Mouse (Mus musculus) MEL-GATA-1-ER (cell line): ENCODE results near the gene Chsy1.

Source experiments
- DNase-seq: peaks from one replicate; pipeline ENCODE4 v3.0.0-alpha.2; 2012; ENCODE audit warnings: low read depth; ENCODE audit errors: extremely low read depth

Gene Chsy1

GRCm38 (mm10) chr7:66109855-66110635, 730 bp downstream of the Chsy1 start:
- DNase-seq = no peak

- no peak for DNase-seq
Observed at GRCm38 (mm10) chr7:66110636-66111112, 1.4 kb downstream of the Chsy1 start.

GRCm38 (mm10) chr7:66111211-66111610, 1.9 kb downstream of the Chsy1 start:
- DNase-seq = no peak

GRCm38 (mm10) chr7:66113561-66113960, 4.2 kb downstream of the Chsy1 start:
- DNase-seq = no peak

GRCm38 (mm10) chr7:66115821-66116343, 6.6 kb downstream of the Chsy1 start:
- no peak for DNase-seq

- DNase-seq = no peak
Observed at GRCm38 (mm10) chr7:66116906-66117482, 7.7 kb downstream of the Chsy1 start.

- no peak for DNase-seq
Observed at GRCm38 (mm10) chr7:66118046-66118445, 8.7 kb downstream of the Chsy1 start.

- no peak for DNase-seq
Observed at GRCm38 (mm10) chr7:66118796-66119195, 9.5 kb downstream of the Chsy1 start.

- DNase-seq = no peak
Observed at GRCm38 (mm10) chr7:66120139-66120538, 10.8 kb downstream of the Chsy1 start.

GRCm38 (mm10) chr7:66120702-66121396, 11.5 kb downstream of the Chsy1 start:
- no peak for DNase-seq

- no peak for DNase-seq
Observed at GRCm38 (mm10) chr7:66124551-66124968, 15.2 kb downstream of the Chsy1 start.

- no peak for DNase-seq
Observed at GRCm38 (mm10) chr7:66125368-66125767, 16.1 kb downstream of the Chsy1 start.

- no peak for DNase-seq
Observed at GRCm38 (mm10) chr7:66127951-66128645, 18.8 kb downstream of the Chsy1 start.

- DNase-seq = no peak
Observed at GRCm38 (mm10) chr7:66128857-66129256, 19.5 kb downstream of the Chsy1 start.

- DNase-seq = no peak
Observed at GRCm38 (mm10) chr7:66130296-66130695, 21.0 kb downstream of the Chsy1 start.

GRCm38 (mm10) chr7:66131776-66132421, 22.6 kb downstream of the Chsy1 start:
- DNase-seq = no peak

GRCm38 (mm10) chr7:66134154-66134553, 24.8 kb downstream of the Chsy1 start:
- no peak for DNase-seq

- no peak for DNase-seq
Observed at GRCm38 (mm10) chr7:66135644-66136043, 26.3 kb downstream of the Chsy1 start.

- no peak for DNase-seq
Observed at GRCm38 (mm10) chr7:66136187-66136586, 26.9 kb downstream of the Chsy1 start.

- DNase-seq = no peak
Observed at GRCm38 (mm10) chr7:66137309-66137708, 28.0 kb downstream of the Chsy1 start.

GRCm38 (mm10) chr7:66138301-66138700, 29.0 kb downstream of the Chsy1 start:
- DNase-seq = no peak
